Mouse (Mus musculus) bone marrow, adult 2 months (tissue): Measurements from ENCODE around the gene 1500009C09Rik. TPM values are rescaled to one million over a fixed set of nuclear protein-coding genes. Genes with fewer than 3 reads are reported as not detected.

ENCODE experiments used
- H3K27ac ChIP-seq: fragments of 200-500 bp; 2 replicates; pipeline ENCODE4 v1.5.1; 2012; ENCODE audit warnings: low read depth, mild to moderate bottlenecking, control low read depth, inconsistent platforms, low read length; ENCODE audit not compliant: control insufficient read depth, poor library complexity, insufficient read depth
- H3K4me1 ChIP-seq: fragments of 200-500 bp; 2 replicates; pipeline ENCODE4 v1.6.1; 2011; ENCODE audit warnings: low read length; ENCODE audit not compliant: control insufficient read depth, insufficient read depth
- H3K4me3 ChIP-seq: fragments of 200-500 bp; replicated peaks from 2 replicates; pipeline ENCODE3; 2011; ENCODE audit warnings: mild to moderate bottlenecking, low read depth, low read length, control low read depth; ENCODE audit not compliant: control insufficient read depth
- CTCF ChIP-seq: fragments of 200-500 bp; IDR thresholded peaks from 2 replicates; pipeline ENCODE4 v1.5.1; 2011; ENCODE audit warnings: low read length, control low read depth; ENCODE audit not compliant: control insufficient read depth, insufficient read depth
- POLR2A ChIP-seq: fragments of 200-500 bp; IDR thresholded peaks from 2 replicates; pipeline ENCODE4 v1.6.1; 2011; ENCODE audit warnings: low read depth, mild to moderate bottlenecking, control low read depth, low read length, borderline replicate concordance; ENCODE audit not compliant: control insufficient read depth
- WGBS: fragments of 180-500 bp; shearing (Covaris S2); methylation state at CpG from one replicate; pipeline ENCODE4 v1.1.7; 2018; 5-methylcytosine and 5-hydroxymethylcytosine counted together
- polyA plus RNA-seq: library from polyadenylated mRNA; stranded (reverse); fragments of >200 nt; gene quantifications from 2 replicates; pipeline ENCODE4 v1.2.4, GENCODE M21; 2011; ENCODE audit warnings: low replicate concordance; ENCODE audit not compliant: missing spikeins, insufficient read depth, insufficient read length

Gene 1500009C09Rik
- polyA plus RNA-seq, 1 experiment = not detected

DNA sequence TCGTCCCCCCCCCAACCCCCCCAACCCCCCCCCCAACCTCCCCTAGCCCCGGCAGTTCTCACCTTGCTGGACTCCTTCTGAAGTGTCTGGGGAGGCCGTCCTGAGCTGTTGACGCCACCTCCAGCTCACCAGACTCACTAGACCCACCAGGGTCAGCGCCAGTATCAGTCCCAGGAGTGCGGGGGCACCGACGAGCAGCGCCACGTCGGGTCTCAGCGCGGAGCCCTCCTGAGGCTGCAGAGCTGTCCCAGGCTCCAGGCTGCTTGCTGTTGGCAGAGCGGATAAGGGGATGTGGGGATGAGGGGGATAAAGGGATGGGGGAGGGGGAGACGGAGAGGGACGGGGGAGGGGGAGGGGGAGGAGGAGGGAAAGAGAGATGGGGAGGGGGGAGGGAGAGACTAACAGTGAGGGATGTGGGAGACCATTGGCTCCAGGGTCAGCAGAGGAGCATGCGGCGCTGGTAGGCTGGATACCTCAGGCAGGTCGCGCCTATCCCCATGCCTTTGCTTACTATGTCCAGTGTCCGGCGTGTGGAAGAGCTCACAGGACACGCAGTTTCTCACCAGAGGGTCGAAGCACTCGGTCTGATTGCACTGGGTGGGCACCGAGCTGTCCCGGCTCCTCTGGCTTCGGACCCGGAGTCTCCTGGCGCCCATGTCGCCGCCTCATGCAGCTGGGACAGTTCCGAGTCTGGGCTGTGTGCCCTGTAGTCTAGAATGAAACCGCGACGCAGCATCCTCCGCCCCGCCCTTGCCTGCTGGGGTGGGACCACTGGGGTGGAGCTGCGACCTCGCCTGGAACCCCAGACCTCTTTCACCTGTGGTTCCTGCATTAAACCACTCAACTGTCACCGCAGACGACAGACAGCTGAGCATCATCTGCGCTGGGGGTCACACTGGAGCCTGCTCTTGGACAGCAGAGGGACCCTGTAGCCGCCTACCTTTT, 28.3 kb upstream of the 1500009C09Rik start, which contains the start of gene Tnfrsf13c:
Tnfrsf13c (minus strand) TSS at position 713 of the 945 bp plus-strand sequence.
- TF ChIP-seq POLR2A = peak; percentile 85; the same call in 1 of the 2 replicates
- no peak for TF ChIP-seq CTCF
- Histone ChIP-seq H3K4me3 (peak within 1 kb of the TSS; percentile 85), H3K27ac (peak within 1 kb of the TSS; percentile 83), H3K4me1 (peaks cover 15% of the 10 kb centered on the region)
- 3% methylated on average over 44 of the region's 44 CpGs for WGBS

DNA sequence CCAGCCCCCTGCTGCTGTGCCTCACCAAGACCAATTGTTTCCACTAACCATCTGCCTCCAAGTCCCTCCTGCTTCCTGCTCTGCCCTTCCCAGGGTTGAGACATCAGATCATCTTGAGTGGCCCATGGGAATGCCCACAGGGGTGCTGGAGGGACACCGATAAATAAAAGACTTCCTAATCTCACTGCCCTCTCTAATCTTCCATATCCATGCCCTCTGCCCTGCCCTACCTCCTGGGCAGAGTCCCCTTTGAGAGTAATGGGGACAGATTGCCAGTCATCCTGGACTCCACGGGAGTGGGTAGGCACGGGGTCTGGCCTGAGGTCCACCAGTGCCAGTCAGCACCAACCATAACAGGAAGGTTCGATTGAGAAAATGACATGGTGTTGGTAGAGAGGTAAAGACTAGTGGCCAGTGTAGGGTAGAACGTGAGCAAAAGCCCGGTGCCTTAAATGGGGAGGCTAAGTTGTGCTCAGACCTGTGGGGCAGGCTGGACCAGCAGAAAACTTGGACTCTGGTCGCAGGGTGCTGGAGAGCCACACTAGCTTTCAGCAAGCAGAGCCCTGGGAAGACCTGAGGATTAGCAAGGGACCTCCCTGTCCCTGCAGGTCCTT, 27.5 kb upstream of the 1500009C09Rik start:
- Histone ChIP-seq H3K4me1 (peaks cover 12% of the 10 kb centered on the region), H3K27ac (peak overlapping the region; percentile 68), H3K4me3 (peak overlapping the region; percentile 31)
- TF ChIP-seq CTCF (no peak), POLR2A (no peak)
- 33% methylated on average over 7 of the region's 7 CpGs for WGBS

DNA sequence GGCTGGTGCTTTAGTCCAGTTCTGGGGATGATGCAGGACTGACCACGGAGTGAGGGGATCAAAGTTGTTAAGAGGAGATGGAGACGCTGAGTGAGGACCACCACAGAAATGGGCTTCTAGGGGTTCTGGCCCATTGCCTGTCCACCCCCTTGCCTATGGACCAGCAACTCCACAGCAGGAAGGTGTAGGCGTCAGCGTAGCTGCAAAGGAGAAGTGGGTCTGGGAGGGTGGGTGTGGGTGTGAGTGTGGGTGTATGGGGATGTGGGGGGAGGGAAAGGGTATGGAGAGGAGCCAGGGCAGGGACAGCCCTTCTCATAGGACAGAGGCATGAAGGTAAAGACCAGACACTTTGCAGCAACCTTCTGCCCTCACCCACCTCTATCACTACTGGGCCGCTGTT, 26.4 kb upstream of the 1500009C09Rik start:
- TF ChIP-seq POLR2A (no peak), CTCF (no peak)
- peaks cover 11% of the 10 kb centered on the region for H3K4me1 ChIP-seq
- H3K27ac ChIP-seq = peak overlapping the region; percentile 1; the same call in 1 of the 2 replicates
- no peak overlapping the region for H3K4me3 ChIP-seq
- WGBS = 44% methylated on average over 5 of the region's 5 CpGs

DNA sequence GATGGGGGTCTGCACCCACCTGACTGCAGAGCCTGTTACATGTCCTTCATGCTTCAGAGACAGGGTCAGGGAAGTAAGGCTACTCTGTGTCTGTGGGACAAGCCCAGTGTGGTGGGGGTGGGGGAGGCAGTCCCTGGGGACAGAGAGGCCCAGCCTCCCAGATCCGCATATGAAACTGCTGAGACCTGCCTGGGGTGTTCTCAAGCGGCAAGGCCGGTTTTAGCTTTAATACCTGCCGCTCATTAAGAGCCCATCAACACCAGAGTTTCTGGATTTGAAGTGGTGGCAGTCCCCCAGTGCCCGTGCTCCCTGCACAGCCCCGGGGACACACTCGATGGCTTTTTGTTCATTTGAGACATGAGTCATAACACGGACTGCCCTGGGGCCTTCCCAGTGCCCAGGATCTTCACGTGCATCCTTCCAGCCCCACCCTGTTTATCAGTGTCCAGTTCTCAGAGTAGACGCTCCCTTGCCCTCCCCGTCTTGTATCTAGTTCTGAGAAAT, 22.6 kb upstream of the 1500009C09Rik start:
- peaks cover 8% of the 10 kb centered on the region for H3K4me1 ChIP-seq
- WGBS = 69% methylated on average over 11 of the region's 11 CpGs

DNA sequence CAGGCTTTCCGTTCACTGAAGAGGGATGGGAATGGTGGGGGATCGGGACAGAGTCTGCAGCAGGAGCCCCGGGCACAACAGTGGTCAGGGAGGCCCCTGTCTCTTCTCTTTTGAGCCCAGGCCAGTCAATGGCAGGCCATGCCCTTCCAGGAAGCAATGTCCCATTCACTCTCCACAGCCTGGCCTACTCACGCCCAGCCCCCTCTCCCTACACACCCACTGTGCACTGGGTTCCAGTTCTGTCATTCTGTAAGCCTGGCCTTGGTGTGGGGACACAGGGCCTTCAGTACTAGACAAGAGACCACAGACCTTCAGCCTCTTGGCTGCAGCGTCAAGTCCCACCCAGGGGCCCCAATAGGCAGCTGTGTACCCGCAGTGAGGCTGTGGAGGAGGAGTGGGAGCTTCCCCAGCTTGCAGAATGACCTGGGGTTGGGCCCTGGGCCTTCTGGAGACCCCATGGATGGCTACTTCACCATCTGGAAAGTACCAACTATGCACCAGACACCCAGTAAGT, 22.0 kb upstream of the 1500009C09Rik start:
- 81% methylated on average over 6 of the region's 6 CpGs for WGBS
- peaks cover 6% of the 10 kb centered on the region for H3K4me1 ChIP-seq
- no peak overlapping the region for H3K4me3 ChIP-seq
- TF ChIP-seq POLR2A (no peak), CTCF (no peak)
- H3K27ac ChIP-seq = no peak overlapping the region; the same call in 1 of the 2 replicates

More for the DNA sequence above, 22.6 kb upstream of the 1500009C09Rik start:
- Histone ChIP-seq H3K27ac (peak overlapping the region; percentile 22; the same call in 1 of the 2 replicates), H3K4me3 (no peak overlapping the region)
- TF ChIP-seq POLR2A (no peak), CTCF (no peak)

DNA sequence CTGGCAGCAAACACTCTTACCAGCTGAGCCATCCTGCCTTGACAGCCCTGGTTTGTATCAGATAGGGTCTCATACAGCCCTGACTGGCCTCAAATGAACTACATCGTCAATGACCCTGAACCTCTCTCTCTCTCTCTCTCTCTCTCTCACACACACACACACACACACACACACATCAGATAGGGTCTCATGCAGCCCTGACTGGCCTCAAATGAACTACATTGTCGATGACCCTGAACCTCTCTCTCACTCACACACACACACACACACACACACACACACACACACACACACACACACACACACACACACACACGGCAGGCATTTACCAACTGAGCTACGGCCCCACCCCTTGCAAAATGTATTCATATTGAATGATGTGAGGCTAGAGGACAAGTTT, 21.1 kb upstream of the 1500009C09Rik start:
- no peak for TF ChIP-seq CTCF
- TF ChIP-seq POLR2A = no peak
- Histone ChIP-seq H3K27ac (no peak overlapping the region; the same call in 1 of the 2 replicates), H3K4me1 (peaks cover 2% of the 10 kb centered on the region; the same call in 1 of the 2 replicates), H3K4me3 (no peak overlapping the region)
- WGBS = 74% methylated on average over 4 of the region's 4 CpGs

DNA sequence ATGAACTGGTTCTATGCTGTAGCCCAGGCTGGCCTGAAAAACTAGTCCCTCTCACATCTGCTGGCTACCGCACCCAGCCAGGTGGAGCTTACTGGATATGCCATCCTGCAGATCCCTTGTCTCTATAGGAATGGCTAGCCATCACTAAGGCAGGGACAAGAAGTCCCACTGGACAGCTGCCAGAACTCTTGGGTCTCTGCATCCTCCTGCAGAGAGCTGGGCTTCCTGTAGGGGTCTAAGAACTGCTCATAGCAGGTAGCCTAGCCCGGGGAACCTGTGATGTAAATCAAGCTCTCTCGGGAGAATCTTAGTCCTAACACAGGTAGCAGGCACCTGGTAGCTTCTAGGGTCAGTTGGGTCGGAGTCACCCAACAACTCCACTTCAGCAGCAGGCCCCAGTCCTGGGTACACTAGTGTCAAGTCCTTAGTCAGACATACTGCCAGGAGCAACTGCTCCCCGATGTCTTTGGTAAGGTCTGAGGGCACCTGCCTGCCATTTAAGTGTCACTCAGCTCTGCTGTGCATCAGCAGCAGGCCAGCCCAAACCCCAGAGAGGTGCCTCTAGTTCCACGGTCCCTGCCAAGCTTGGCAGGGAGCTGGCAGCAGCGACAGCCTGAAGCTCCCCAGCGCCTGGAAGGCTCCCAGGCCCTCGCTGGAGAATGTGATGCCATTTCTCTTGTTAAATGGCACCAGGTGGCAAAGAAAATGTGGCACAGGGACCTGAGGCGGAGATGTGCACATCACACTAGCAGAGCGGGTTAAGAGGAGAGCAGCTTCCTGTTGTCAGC, 20.4 kb upstream of the 1500009C09Rik start:
- Histone ChIP-seq H3K4me3 (no peak overlapping the region), H3K27ac (peak overlapping the region; percentile 47), H3K4me1 (peaks cover 2% of the 10 kb centered on the region; the same call in 1 of the 2 replicates)
- TF ChIP-seq CTCF (no peak), POLR2A (no peak)
- WGBS = 70% methylated on average over 11 of the region's 11 CpGs

DNA sequence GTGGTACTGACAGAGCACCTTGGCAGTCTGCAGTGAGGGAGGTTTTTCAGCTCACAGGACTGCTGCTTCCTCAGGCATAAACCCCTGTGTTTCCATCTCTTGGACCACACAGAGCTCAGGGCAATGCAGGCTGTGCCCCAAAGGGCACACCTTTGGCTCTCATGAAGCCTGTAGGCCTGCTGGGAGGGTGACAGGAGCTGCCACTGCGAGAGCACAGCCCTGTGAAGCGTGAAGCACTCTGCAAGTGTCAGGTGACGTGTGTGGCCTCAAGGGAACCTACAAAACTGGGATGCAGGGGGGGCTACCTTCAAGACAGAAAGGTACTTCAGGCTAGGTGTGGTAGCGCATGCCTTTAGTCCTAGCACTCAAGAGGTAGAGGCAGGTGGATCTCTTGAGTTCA, 19.5 kb upstream of the 1500009C09Rik start:
- WGBS = 81% methylated on average over 4 of the region's 4 CpGs
- TF ChIP-seq POLR2A (no peak), CTCF (no peak)
- Histone ChIP-seq H3K4me3 (no peak overlapping the region), H3K27ac (peak overlapping the region; percentile 47; the same call in 1 of the 2 replicates), H3K4me1 (peaks cover 2% of the 10 kb centered on the region; the same call in 1 of the 2 replicates)
